Mouse (Mus musculus) C2C12 (cell line): ENCODE measurements around the gene Cntnap5a.

Experiments used
- CEBPB ChIP-seq: IDR thresholded peaks from one replicate; pipeline ENCODE4 v1.6.1; 2011; ENCODE audit warnings: low read depth, mild to moderate bottlenecking, control low read depth, moderate library complexity
- CTCF ChIP-seq: IDR thresholded peaks from one replicate; pipeline ENCODE4 v1.5.1; 2011; ENCODE audit not compliant: control insufficient read depth, insufficient read depth, insufficient read length
- MAX ChIP-seq: IDR thresholded peaks from one replicate; pipeline ENCODE4 v1.6.1; 2011; ENCODE audit warnings: mild to moderate bottlenecking, control low read depth
- MYOD1 ChIP-seq: IDR thresholded peaks from one replicate; pipeline ENCODE4 v1.6.1; 2011; ENCODE audit warnings: low read depth; ENCODE audit not compliant: control insufficient read depth, insufficient read length
- MYOG ChIP-seq: IDR thresholded peaks from one replicate; pipeline ENCODE4 v1.6.1; 2011; ENCODE audit not compliant: control insufficient read depth, insufficient read length; ENCODE audit errors: extremely low read depth
- USF1 ChIP-seq: IDR thresholded peaks from one replicate; pipeline ENCODE4 v1.6.1; 2011; ENCODE audit warnings: low read depth, mild to moderate bottlenecking, control low read depth, moderate library complexity

DNA sequence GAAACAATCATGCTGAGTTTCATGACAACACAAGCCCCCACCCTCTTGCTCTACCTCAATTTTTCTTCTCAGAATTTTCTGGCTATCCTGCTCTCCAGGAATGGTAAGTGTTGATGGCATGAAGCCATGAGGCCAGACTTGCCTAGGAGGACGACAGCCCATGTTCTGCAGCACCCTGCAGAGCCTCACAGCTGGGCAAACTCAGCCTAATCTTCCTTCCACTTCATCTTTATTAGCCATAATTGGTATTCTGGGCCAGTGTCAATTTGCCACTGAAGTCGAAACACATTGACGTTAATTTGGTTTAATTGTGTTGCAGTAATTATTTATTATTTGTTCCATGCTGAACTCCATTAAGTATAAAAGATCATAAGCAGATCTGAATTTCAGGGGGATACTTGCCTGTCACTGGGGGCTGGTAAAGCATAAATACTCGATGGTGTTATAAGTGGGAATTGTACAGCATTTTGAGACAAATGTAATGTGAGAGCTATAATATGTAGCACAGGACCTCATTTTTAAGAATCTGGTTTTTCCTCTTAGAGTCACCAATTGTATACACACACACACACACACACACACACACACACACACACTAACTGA, 770.7 kb downstream of the Cntnap5a start:
- no peak for TF ChIP-seq CTCF
- no peak for TF ChIP-seq CEBPB
- TF ChIP-seq MYOG, result no peak
- no peak for TF ChIP-seq MYOD1
- no peak for TF ChIP-seq MAX
- TF ChIP-seq USF1, result no peak
